Mouse (Mus musculus) thymus, postnatal 10 days (tissue): ENCODE data around the gene Rilp.

ENCODE experiments used
- DNase-seq, 2 experiments: peaks; one replicate each; pipeline ENCODE4 v3.0.0; 2021; ENCODE audit warnings: low spot score in 2 of 2

Gene Rilp

GRCm38 (mm10) chr11:75557142-75557541, 47.2 kb downstream of the Rilp start:
- no peak for DNase-seq

- DNase-seq: peak in 1 of 2 experiments; percentile 53
Measured at GRCm38 (mm10) chr11:75558101-75558500, 48.2 kb downstream of the Rilp start.

GRCm38 (mm10) chr11:75559870-75560504, 50.1 kb downstream of the Rilp start:
- DNase-seq: no peak

- peak; percentile 86 to 90 for DNase-seq
Measured at GRCm38 (mm10) chr11:75560530-75561409, 50.9 kb downstream of the Rilp start.

GRCm38 (mm10) chr11:75561410-75561791, 51.5 kb downstream of the Rilp start:
- no peak for DNase-seq
